Mouse (Mus musculus): ENCODE data around the gene Prok1. TPM values are rescaled to one million over a fixed set of nuclear protein-coding genes. Genes with fewer than 3 reads are reported as not detected.
A peak's percentile ranks its signal among the peaks of the same experiment; 100 is the strongest.

Prok1 gene
- polyA plus RNA-seq, 1 experiment from 2014 or later, result not detected

DNA sequence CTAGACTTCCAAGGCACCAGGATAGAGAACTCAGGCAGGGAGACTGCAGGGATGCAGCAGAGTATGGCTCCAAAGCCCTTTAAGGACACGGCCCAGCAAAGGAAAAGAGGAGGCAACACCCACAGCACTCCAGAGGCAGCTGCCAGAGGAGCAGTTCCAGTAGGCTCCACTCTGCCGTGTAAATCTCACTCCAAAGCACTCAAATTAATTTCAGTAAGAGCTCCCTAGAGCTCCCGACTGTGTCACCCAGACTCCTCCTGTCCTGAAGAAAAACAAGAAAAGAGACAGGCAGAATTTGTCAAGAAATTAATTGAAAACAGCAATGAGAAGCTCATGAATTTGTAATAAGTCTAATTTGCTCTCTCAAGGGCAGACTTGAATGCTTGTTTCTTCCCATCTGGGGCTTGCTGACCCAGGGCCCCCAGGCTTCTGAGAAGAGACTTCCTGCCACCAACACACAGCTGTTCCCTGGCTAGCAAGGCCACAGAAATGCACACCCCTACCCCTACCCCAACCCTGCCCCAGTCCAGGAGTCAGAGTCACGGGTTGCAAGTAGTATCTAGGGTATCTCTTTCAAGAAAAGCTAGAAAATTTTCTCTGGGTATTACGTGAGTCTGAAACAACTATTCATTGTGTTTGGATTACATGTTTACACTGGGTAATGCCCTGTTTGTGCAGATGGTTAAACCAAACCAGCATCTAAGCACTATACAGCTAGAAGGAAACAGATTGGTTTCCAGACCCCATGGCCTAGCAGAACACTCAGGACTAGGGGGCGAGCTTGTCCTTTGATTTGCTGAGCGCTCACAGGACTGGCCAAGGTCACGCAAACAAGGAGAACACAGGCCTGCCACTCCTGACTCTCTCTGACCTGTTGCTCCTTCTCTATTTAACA lies 21.7 kb upstream of the Prok1 start:
- no peak for ATAC-seq (replicated peaks; ENCODE audit: insufficient number of reproducible peaks, insufficient read depth, low FRiP score, low read depth)
- no peak overlapping the region for H3K27ac ChIP-seq
- WGBS, result 55% methylated on average over 8 of the region's 8 CpGs

DNA sequence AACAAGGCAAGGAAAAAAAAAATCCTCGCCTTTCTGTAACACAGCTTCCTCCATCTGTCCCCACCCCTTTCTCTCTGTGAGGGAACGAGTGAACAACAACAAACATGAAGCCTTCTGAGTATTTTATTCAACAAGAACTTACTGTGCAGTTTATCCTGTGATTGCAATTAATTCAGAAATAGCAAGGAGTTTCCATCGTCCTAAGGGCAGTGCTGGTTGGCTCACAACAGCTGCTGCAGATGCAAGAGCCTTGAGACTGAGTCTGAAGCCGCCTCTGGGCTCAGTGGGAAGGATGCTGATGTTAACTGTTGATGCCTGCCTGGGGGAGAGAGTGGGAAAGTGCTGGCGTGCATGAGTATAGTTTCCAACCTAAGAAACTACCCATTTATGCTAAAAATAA lies 18.4 kb upstream of the Prok1 start:
- no peak overlapping the region for H3K4me3 ChIP-seq
- no peak overlapping the region for H3K27ac ChIP-seq
- ATAC-seq (replicated peaks; ENCODE audit: insufficient number of reproducible peaks, insufficient read depth, low FRiP score, low read depth), result no peak
- 50% methylated on average over 5 of the region's 5 CpGs for WGBS
- no peak overlapping the region for H3K4me2 ChIP-seq
- H3K36me3 ChIP-seq, result no peaks in the 10 kb centered on the region
- H3K9me3 ChIP-seq (replicated peaks), result no peaks in the 10 kb centered on the region
- 0 out of 2 replicates have a peak, but pooled peaks cover 6% of the 10 kb centered on the region for H3K4me1 ChIP-seq (replicated peaks)
- H3K27me3 ChIP-seq, result no peaks in the 10 kb centered on the region
- H3K9ac ChIP-seq, result no peak overlapping the region

More for the DNA sequence above, 21.7 kb upstream of the Prok1 start:
- Histone ChIP-seq H3K4me3 (no peak overlapping the region), H3K4me2 (no peak overlapping the region), H3K4me1 (replicated peaks) (0 out of 2 replicates have a peak, but pooled peaks cover 6% of the 10 kb centered on the region), H3K9me3 (replicated peaks) (no peaks in the 10 kb centered on the region), H3K9ac (no peak overlapping the region), H3K27me3 (no peaks in the 10 kb centered on the region), H3K36me3 (no peaks in the 10 kb centered on the region)

DNA sequence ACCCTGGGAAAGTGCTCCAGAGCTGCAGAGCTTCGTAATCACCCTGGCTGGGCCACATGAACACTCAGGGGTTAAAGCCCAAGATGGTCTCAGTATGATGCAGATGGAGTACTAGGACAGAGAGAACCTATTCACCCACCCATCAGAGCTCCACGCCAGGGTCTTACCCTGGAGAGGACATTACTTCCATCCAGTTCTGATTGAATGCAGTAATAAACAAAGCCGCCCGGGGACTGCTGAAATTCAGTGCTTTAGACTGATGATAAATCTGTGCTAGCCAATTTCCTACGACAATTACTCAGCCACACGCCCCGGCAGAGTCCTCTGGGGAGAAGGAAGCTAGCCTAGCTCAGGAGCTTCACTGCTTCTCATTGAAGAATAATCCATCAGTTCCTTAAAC lies 17.2 kb upstream of the Prok1 start:
- Histone ChIP-seq H3K9me3 (replicated peaks) (no peaks in the 10 kb centered on the region), H3K36me3 (no peaks in the 10 kb centered on the region), H3K4me3 (no peak overlapping the region), H3K27ac (no peak overlapping the region), H3K4me2 (no peak overlapping the region), H3K4me1 (replicated peaks) (0 out of 2 replicates have a peak, but pooled peaks cover 6% of the 10 kb centered on the region), H3K9ac (no peak overlapping the region), H3K27me3 (no peaks in the 10 kb centered on the region)
- no peak for ATAC-seq (replicated peaks; ENCODE audit: insufficient number of reproducible peaks, insufficient read depth, low FRiP score, low read depth)
- 65% methylated on average over 7 of the region's 7 CpGs for WGBS

DNA sequence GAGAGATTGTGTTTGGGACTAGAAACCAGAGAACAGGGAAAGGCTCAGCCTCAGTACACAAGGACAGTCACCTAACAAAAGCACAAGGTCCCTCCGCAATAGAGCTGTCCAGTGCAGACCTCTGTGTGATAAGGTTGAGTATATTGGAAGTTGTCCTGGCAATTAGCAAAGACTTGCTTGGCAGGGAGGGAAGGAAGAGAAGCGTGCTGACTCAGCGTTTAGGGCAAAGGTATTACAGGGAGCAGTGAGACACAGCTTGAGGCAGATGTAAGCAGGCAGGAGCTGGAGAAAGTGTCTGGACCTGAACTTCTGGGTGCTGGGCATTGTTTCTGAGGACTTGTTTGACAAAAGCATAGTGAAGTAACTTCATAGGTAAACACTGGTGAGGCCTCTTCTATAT lies 16.5 kb upstream of the Prok1 start:
- Histone ChIP-seq H3K36me3 (no peaks in the 10 kb centered on the region), H3K4me2 (no peak overlapping the region), H3K4me1 (replicated peaks) (0 out of 2 replicates have a peak, but pooled peaks cover 4% of the 10 kb centered on the region), H3K9me3 (replicated peaks) (no peaks in the 10 kb centered on the region), H3K27me3 (no peaks in the 10 kb centered on the region), H3K27ac (no peak overlapping the region), H3K4me3 (no peak overlapping the region), H3K9ac (no peak overlapping the region)
- no peak for ATAC-seq (replicated peaks; ENCODE audit: insufficient number of reproducible peaks, insufficient read depth, low FRiP score, low read depth)
- 76% methylated on average over 3 of the region's 3 CpGs for WGBS

GRCm38 (mm10) chr3:107253925-107254324 lies 14.4 kb upstream of the Prok1 start:
- ATAC-seq (replicated peaks; ENCODE audit: insufficient number of reproducible peaks, insufficient read depth, low FRiP score, low read depth), result no peak

DNA sequence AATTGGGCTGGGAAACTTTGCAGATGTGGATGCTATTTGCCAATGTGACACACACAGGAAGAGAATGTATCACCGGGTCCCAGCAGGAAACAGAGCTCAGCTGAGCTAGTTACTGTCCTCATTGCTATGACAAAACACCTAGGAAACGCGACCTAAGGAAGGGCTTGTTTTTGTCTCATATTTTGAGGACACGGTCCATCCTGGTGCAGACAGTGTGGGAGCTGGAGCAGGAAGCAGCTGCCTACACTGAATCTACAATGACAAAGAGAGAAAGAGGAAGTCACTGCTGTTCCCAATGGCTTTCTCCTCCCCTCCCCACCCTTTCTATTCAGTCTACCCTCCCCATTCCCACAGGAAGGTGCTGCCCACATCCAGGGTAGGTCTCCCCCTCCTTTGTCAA lies 12.5 kb upstream of the Prok1 start:
- H3K4me3 ChIP-seq, result no peak overlapping the region
- H3K36me3 ChIP-seq, result no peaks in the 10 kb centered on the region
- H3K9me3 ChIP-seq (replicated peaks), result no peaks in the 10 kb centered on the region
- peak; percentile 65 for ATAC-seq (replicated peaks; ENCODE audit: insufficient number of reproducible peaks, insufficient read depth, low FRiP score, low read depth)
- H3K27ac ChIP-seq, result peak overlapping the region; percentile 31; the same call in 1 of the 2 replicates
- no peak overlapping the region for H3K4me2 ChIP-seq
- WGBS, result 47% methylated on average over 4 of the region's 4 CpGs
- H3K27me3 ChIP-seq, result no peaks in the 10 kb centered on the region
- no peaks in the 10 kb centered on the region for H3K4me1 ChIP-seq (replicated peaks)
- H3K9ac ChIP-seq, result no peak overlapping the region

More at GRCm38 (mm10) chr3:107253925-107254324, 14.4 kb upstream of the Prok1 start:
- Histone ChIP-seq H3K4me3 (no peak overlapping the region), H3K4me2 (no peak overlapping the region), H3K36me3 (no peaks in the 10 kb centered on the region), H3K9ac (no peak overlapping the region), H3K4me1 (replicated peaks) (no peaks in the 10 kb centered on the region), H3K27ac (no peak overlapping the region), H3K9me3 (replicated peaks) (no peaks in the 10 kb centered on the region), H3K27me3 (no peaks in the 10 kb centered on the region)
- 70% methylated on average over 5 of the region's 5 CpGs for WGBS

DNA sequence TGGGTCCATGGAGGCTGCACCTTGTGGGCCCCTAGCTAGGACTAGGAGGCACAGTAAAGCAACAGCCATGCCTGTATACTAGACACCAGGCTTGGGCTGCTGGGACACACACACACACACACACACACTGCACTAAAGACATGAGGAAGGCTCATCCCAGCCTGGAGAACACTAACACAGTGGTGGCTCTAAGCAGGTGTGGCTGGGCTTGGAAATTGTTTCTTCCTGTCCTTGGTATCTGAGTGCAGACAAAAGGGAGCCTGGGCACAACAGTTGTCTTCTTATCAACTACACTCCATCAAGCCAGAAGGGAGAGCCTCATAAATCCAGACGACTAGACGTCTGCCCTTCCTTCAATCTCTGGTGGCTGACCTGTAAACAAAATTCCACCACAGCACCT lies 10.8 kb upstream of the Prok1 start:
- ATAC-seq (replicated peaks; ENCODE audit: insufficient number of reproducible peaks, insufficient read depth, low FRiP score, low read depth), result no peak
- WGBS, result 18% methylated on average over 2 of the region's 2 CpGs
- H3K9ac ChIP-seq, result no peak overlapping the region

GRCm38 (mm10) chr3:107249042-107249441 lies 9.5 kb upstream of the Prok1 start:
- H3K9ac ChIP-seq, result no peak overlapping the region
- peaks cover 5% of the 10 kb centered on the region; the same call in 1 of the 2 replicates for H3K27me3 ChIP-seq
- H3K27ac ChIP-seq, result no peak overlapping the region
- H3K4me1 ChIP-seq (replicated peaks), result no peaks in the 10 kb centered on the region
- H3K9me3 ChIP-seq (replicated peaks), result no peaks in the 10 kb centered on the region
- H3K36me3 ChIP-seq, result no peaks in the 10 kb centered on the region
- H3K4me3 ChIP-seq, result no peak overlapping the region
- no peak for ATAC-seq (replicated peaks; ENCODE audit: insufficient number of reproducible peaks, insufficient read depth, low FRiP score, low read depth)
- no peak overlapping the region for H3K4me2 ChIP-seq
- WGBS, result 41% methylated on average over 3 of the region's 3 CpGs

More for the DNA sequence above, 10.8 kb upstream of the Prok1 start:
- Histone ChIP-seq H3K4me3 (no peak overlapping the region), H3K4me1 (replicated peaks) (no peaks in the 10 kb centered on the region), H3K27ac (no peak overlapping the region), H3K27me3 (no peaks in the 10 kb centered on the region), H3K9me3 (replicated peaks) (no peaks in the 10 kb centered on the region), H3K4me2 (no peak overlapping the region), H3K36me3 (no peaks in the 10 kb centered on the region)

GRCm38 (mm10) chr3:107246876-107247275 lies 7.4 kb upstream of the Prok1 start:
- Histone ChIP-seq H3K4me1 (replicated peaks) (no peaks in the 10 kb centered on the region), H3K27me3 (peaks cover 9% of the 10 kb centered on the region; the same call in 1 of the 2 replicates), H3K9me3 (replicated peaks) (no peaks in the 10 kb centered on the region), H3K36me3 (no peaks in the 10 kb centered on the region), H3K9ac (no peak overlapping the region), H3K27ac (no peak overlapping the region), H3K4me3 (no peak overlapping the region), H3K4me2 (no peak overlapping the region)
- no peak for ATAC-seq (replicated peaks; ENCODE audit: insufficient number of reproducible peaks, insufficient read depth, low FRiP score, low read depth)
- 73% methylated on average over 6 of the region's 6 CpGs for WGBS

DNA sequence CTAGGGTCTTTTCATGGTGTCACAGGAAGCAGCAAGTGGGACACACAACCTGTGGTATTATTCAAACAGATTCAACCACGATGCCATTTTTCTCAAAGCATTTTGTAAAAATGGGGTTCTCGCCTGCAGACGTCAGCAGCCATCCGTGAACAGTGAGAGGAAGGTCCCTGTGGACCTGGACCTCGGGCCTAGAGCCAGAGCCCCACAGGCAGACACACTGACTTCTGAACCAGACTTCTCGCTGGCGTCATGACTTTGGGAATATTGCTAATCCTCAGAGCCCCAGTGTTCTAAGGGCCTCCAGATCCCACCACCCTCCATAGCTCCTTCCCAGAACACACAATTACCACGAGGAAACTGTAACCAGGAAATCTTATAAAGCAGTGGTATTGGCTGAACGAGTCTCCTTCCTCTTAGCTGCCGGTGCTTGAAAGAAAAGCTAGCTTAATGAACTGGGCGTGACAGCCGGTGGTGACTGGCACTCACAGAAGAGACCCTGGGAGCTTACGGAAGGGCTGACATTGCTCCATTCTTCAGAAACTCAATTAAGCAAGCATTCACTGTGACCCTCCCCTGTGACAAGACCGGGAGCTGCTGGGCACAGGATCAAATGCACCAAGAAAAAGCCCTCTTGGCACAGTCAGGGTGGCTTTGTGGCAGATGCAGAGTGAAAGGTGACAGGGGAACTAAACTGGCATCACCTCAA lies 2.0 kb upstream of the Prok1 start:
- H3K4me3 ChIP-seq, result no peak overlapping the region
- 48% methylated on average over 14 of the region's 14 CpGs for WGBS
- no peaks in the 10 kb centered on the region for H3K4me1 ChIP-seq (replicated peaks)
- no peak overlapping the region for H3K27ac ChIP-seq
- H3K9me3 ChIP-seq (replicated peaks), result no peaks in the 10 kb centered on the region
- H3K27me3 ChIP-seq, result peaks cover 9% of the 10 kb centered on the region; the same call in 1 of the 2 replicates
- H3K4me2 ChIP-seq, result no peak overlapping the region
- no peak for ATAC-seq (replicated peaks; ENCODE audit: insufficient number of reproducible peaks, insufficient read depth, low FRiP score, low read depth)
- H3K36me3 ChIP-seq, result no peaks in the 10 kb centered on the region
- no peak overlapping the region for H3K9ac ChIP-seq

- 0 out of 2 replicates have a peak, but pooled peaks cover 1% of the 10 kb centered on the region for H3K27me3 ChIP-seq
- no peak overlapping the region for H3K27ac ChIP-seq
- WGBS, result 81% methylated on average over 8 of the region's 8 CpGs
- ATAC-seq (replicated peaks; ENCODE audit: insufficient number of reproducible peaks, insufficient read depth, low FRiP score, low read depth), result no peak
- no peaks in the 10 kb centered on the region for H3K36me3 ChIP-seq
- H3K9ac ChIP-seq, result no peak overlapping the region
- H3K4me3 ChIP-seq, result no peak overlapping the region
- H3K9me3 ChIP-seq (replicated peaks), result no peaks in the 10 kb centered on the region
- no peak overlapping the region for H3K4me2 ChIP-seq
- H3K4me1 ChIP-seq (replicated peaks), result no peaks in the 10 kb centered on the region
Measured at GRCm38 (mm10) chr3:107238471-107238980, 981 bp downstream of the Prok1 start.
